Mouse (Mus musculus): Measurements from ENCODE around the gene Shd. TPM values are rescaled to one million over a fixed set of nuclear protein-coding genes. Genes with fewer than 3 reads are reported as not detected.

Shd gene
- total and polyA plus RNA-seq, 2 experiments from 2014 or later: 5.0 to 11.7 TPM

- ATAC-seq (ENCODE audit: insufficient read depth, low read depth) (peak; percentile 24; the same call in 1 of the 2 replicates), DNase-seq (ENCODE audit: low spot score) (no peak)
- no peak overlapping the region for H3K27ac ChIP-seq (ENCODE audit: low read depth)
These were observed 2.1 kb upstream of the Shd start for GRCm38 (mm10) chr17:55968210-55968609.

GRCm38 (mm10) chr17:55969560-55969959 lies 707 bp upstream of the Shd start:
- WGBS: 33% methylated on average over 14 of the region's 14 CpGs
- Histone ChIP-seq H3K27ac (ENCODE audit: low read depth) (no peak overlapping the region), H3K27me3 (ENCODE audit: control insufficient read depth, insufficient read depth, low read length) (peaks cover 15% of the 10 kb centered on the region), H3K36me3 (replicated peaks; ENCODE audit: control insufficient read depth, insufficient read depth, low read length) (peaks cover 32% of the 10 kb centered on the region), H3K9me3 (replicated peaks; ENCODE audit: control insufficient read depth, low read length) (no peaks in the 10 kb centered on the region), H3K4me3 (ENCODE audit: low read depth, low read length) (no peak overlapping the region), H3K9ac (replicated peaks; ENCODE audit: low read depth, low read length) (no peak overlapping the region), H3K4me1 (ENCODE audit: control insufficient read depth, insufficient read depth) (peaks cover 11% of the 10 kb centered on the region; the same call in 1 of the 2 replicates), H3K4me2 (ENCODE audit: low read depth, low read length) (no peak overlapping the region)
- ATAC-seq (ENCODE audit: insufficient read depth, low read depth) (no peak), DNase-seq (ENCODE audit: low spot score) (no peak)
- TF ChIP-seq EP300 (IDR thresholded peaks at IDR 0.05; ENCODE audit: low read depth): no peak
- TF ChIP-seq CTCF (IDR thresholded peaks at IDR 0.05; ENCODE audit: low read depth): no peak

More at GRCm38 (mm10) chr17:55968210-55968609, 2.1 kb upstream of the Shd start:
- Histone ChIP-seq H3K9ac (replicated peaks; ENCODE audit: low read depth, low read length) (no peak overlapping the region; the same call in 1 of the 2 replicates), H3K4me2 (ENCODE audit: low read depth, low read length) (no peak overlapping the region), H3K4me3 (ENCODE audit: low read depth, low read length) (no peak overlapping the region), H3K4me1 (ENCODE audit: control insufficient read depth, insufficient read depth) (peaks cover 11% of the 10 kb centered on the region; the same call in 1 of the 2 replicates), H3K27me3 (ENCODE audit: control insufficient read depth, insufficient read depth, low read length) (peaks cover 15% of the 10 kb centered on the region), H3K9me3 (replicated peaks; ENCODE audit: control insufficient read depth, low read length) (no peaks in the 10 kb centered on the region), H3K36me3 (replicated peaks; ENCODE audit: control insufficient read depth, insufficient read depth, low read length) (peaks cover 42% of the 10 kb centered on the region)
- 33% methylated on average over 7 of the region's 7 CpGs for WGBS
- no peak for TF ChIP-seq CTCF (IDR thresholded peaks at IDR 0.05; ENCODE audit: low read depth)
- TF ChIP-seq EP300 (IDR thresholded peaks at IDR 0.05; ENCODE audit: low read depth): no peak

GRCm38 (mm10) chr17:55971453-55971852 lies 1.2 kb downstream of the Shd start:
- Histone ChIP-seq H3K27ac (ENCODE audit: low read depth) (no peak overlapping the region), H3K9me3 (replicated peaks; ENCODE audit: control insufficient read depth, low read length) (no peaks in the 10 kb centered on the region), H3K27me3 (ENCODE audit: control insufficient read depth, insufficient read depth, low read length) (peaks cover 15% of the 10 kb centered on the region), H3K36me3 (replicated peaks; ENCODE audit: control insufficient read depth, insufficient read depth, low read length) (peaks cover 14% of the 10 kb centered on the region), H3K9ac (replicated peaks; ENCODE audit: low read depth, low read length) (0 out of 2 replicates have a peak overlapping the region, but pooled peaks have one; percentile 18), H3K4me2 (ENCODE audit: low read depth, low read length) (no peak overlapping the region), H3K4me3 (ENCODE audit: low read depth, low read length) (no peak overlapping the region), H3K4me1 (ENCODE audit: control insufficient read depth, insufficient read depth) (peaks cover 11% of the 10 kb centered on the region; the same call in 1 of the 2 replicates)
- ATAC-seq (ENCODE audit: insufficient read depth, low read depth): no peak
- WGBS: 37% methylated on average over 22 of the region's 22 CpGs
- TF ChIP-seq CTCF (IDR thresholded peaks at IDR 0.05; ENCODE audit: low read depth) (no peak), EP300 (IDR thresholded peaks at IDR 0.05; ENCODE audit: low read depth) (no peak)
- DNase-seq (ENCODE audit: low spot score): no peak

- 16% methylated on average over 13 of the region's 13 CpGs for WGBS
- peaks cover 5% of the 10 kb centered on the region; the same call in 1 of the 2 replicates for H3K27me3 ChIP-seq (ENCODE audit: control insufficient read depth, insufficient read depth, low read length)
- DNase-seq (ENCODE audit: low spot score) (peak; percentile 74), ATAC-seq (ENCODE audit: insufficient read depth, low read depth) (peak; percentile 76)
- H3K9me3 ChIP-seq (replicated peaks; ENCODE audit: control insufficient read depth, low read length): no peaks in the 10 kb centered on the region
- no peaks in the 10 kb centered on the region for H3K36me3 ChIP-seq (replicated peaks; ENCODE audit: control insufficient read depth, insufficient read depth, low read length)
- H3K4me1 ChIP-seq (ENCODE audit: control insufficient read depth, insufficient read depth): no peaks in the 10 kb centered on the region
- no peak overlapping the region for H3K27ac ChIP-seq (ENCODE audit: low read depth)
- TF ChIP-seq EP300 (IDR thresholded peaks at IDR 0.05; ENCODE audit: low read depth): no peak
- TF ChIP-seq CTCF (IDR thresholded peaks at IDR 0.05; ENCODE audit: low read depth): peak; percentile 82
- no peak overlapping the region for H3K4me3 ChIP-seq (ENCODE audit: low read depth, low read length)
- H3K9ac ChIP-seq (replicated peaks; ENCODE audit: low read depth, low read length): no peak overlapping the region
- no peak overlapping the region for H3K4me2 ChIP-seq (ENCODE audit: low read depth, low read length)
These were observed 6.1 kb downstream of the Shd start for GRCm38 (mm10) chr17:55976255-55976862.

- 61% methylated on average over 3 of the region's 3 CpGs for WGBS
- TF ChIP-seq CTCF (IDR thresholded peaks at IDR 0.05; ENCODE audit: low read depth) (no peak), EP300 (IDR thresholded peaks at IDR 0.05; ENCODE audit: low read depth) (no peak)
- ATAC-seq (ENCODE audit: insufficient read depth, low read depth) (no peak), DNase-seq (ENCODE audit: low spot score) (no peak)
- Histone ChIP-seq H3K27me3 (ENCODE audit: control insufficient read depth, insufficient read depth, low read length) (no peaks in the 10 kb centered on the region), H3K27ac (ENCODE audit: low read depth) (no peak overlapping the region), H3K4me2 (ENCODE audit: low read depth, low read length) (no peak overlapping the region), H3K36me3 (replicated peaks; ENCODE audit: control insufficient read depth, insufficient read depth, low read length) (no peaks in the 10 kb centered on the region), H3K9me3 (replicated peaks; ENCODE audit: control insufficient read depth, low read length) (no peaks in the 10 kb centered on the region), H3K4me3 (ENCODE audit: low read depth, low read length) (no peak overlapping the region), H3K9ac (replicated peaks; ENCODE audit: low read depth, low read length) (no peak overlapping the region), H3K4me1 (ENCODE audit: control insufficient read depth, insufficient read depth) (no peaks in the 10 kb centered on the region)
These were observed 7.0 kb downstream of the Shd start for GRCm38 (mm10) chr17:55977301-55977700.
